Mouse (Mus musculus) embryo, embryonic 11 days (tissue): ENCODE data around the gene Cdx4.
A peak's percentile ranks its signal among the peaks of the same experiment; 100 is the strongest.

ENCODE experiments used
- DNase-seq: peaks from one replicate; pipeline ENCODE4 v3.0.0-alpha.2; 2015

The Cdx4 gene

GRCm38 (mm10) chrX:103321146-103321545, at the start of gene Cdx4:
Gene Cdx4, plus strand, starts transcription at chrX:103321398.
- DNase-seq = peak; percentile 6

GRCm38 (mm10) chrX:103274325-103274724, 46.9 kb upstream of the Cdx4 start:
- DNase-seq = peak; percentile 17

- DNase-seq = peak; percentile 3
These were observed 34.1 kb upstream of the Cdx4 start for GRCm38 (mm10) chrX:103286899-103287722.

GRCm38 (mm10) chrX:103287846-103288377, 33.3 kb upstream of the Cdx4 start:
- DNase-seq = peak; percentile 23

GRCm38 (mm10) chrX:103288485-103289330, 32.5 kb upstream of the Cdx4 start:
- peak; percentile 70 for DNase-seq

GRCm38 (mm10) chrX:103298937-103299336, 22.3 kb upstream of the Cdx4 start:
- DNase-seq = no peak

GRCm38 (mm10) chrX:103308262-103308661, 12.9 kb upstream of the Cdx4 start:
- no peak for DNase-seq

GRCm38 (mm10) chrX:103311723-103312122, 9.5 kb upstream of the Cdx4 start:
- no peak for DNase-seq

GRCm38 (mm10) chrX:103314146-103314545, 7.1 kb upstream of the Cdx4 start:
- no peak for DNase-seq

- DNase-seq = no peak
These were observed 4.7 kb downstream of the Cdx4 start for GRCm38 (mm10) chrX:103325900-103326299.

- no peak for DNase-seq
These were observed 8.2 kb downstream of the Cdx4 start for GRCm38 (mm10) chrX:103329386-103329785.

GRCm38 (mm10) chrX:103331125-103331858, 10.1 kb downstream of the Cdx4 start:
- DNase-seq = no peak

- no peak for DNase-seq
These were observed 20.3 kb downstream of the Cdx4 start for GRCm38 (mm10) chrX:103341369-103342113.

- no peak for DNase-seq
These were observed 34.6 kb downstream of the Cdx4 start for GRCm38 (mm10) chrX:103355784-103356183.

- DNase-seq = peak; percentile 92
These were observed 35.1 kb downstream of the Cdx4 start, which contains the start of gene Chic1 for GRCm38 (mm10) chrX:103356287-103356686. Gene Chic1, plus strand, starts transcription at chrX:103356476.

GRCm38 (mm10) chrX:103356761-103357236, 35.6 kb downstream of the Cdx4 start:
- peak; percentile 17 for DNase-seq

- peak; percentile 4 for DNase-seq
These were observed 45.0 kb downstream of the Cdx4 start for GRCm38 (mm10) chrX:103366201-103366600.

GRCm38 (mm10) chrX:103368650-103369049, 47.5 kb downstream of the Cdx4 start:
- DNase-seq = no peak

- DNase-seq = no peak
These were observed 50.0 kb downstream of the Cdx4 start for GRCm38 (mm10) chrX:103371221-103371620.

- DNase-seq = peak; percentile 26
These were observed 50.4 kb downstream of the Cdx4 start for GRCm38 (mm10) chrX:103371627-103372026.

GRCm38 (mm10) chrX:103374250-103374649, 53.1 kb downstream of the Cdx4 start:
- DNase-seq = peak; percentile 27
